Comparison of ENCODE assay signal across 14 mouse cellular contexts in genomic region chr10:96214946-96215345, GRCm38 (mm10).
DNase-seq lines count a peak whose midpoint lies in the region; TF ChIP-seq lines count a peak whose summit lies in the region.
"Had no signal": no experiment of that assay in that cellular context is flagged by ENCODE, and none has a peak within 500 bp of the region (broad histone marks: within the 10 kb centered on the region; RNA-seq: fewer than 3 reads in every experiment).

No protein-coding gene starts in this region.

- H3K27ac ChIP-seq in spleen, adult 2 months (ENCODE audit: insufficient read depth, low read length): peak overlapping the region; percentile 75
- H3K27ac ChIP-seq: embryonic facial prominence, embryonic 15.5 days; midbrain, embryonic 12.5 days had no signal

- no peaks in the 10 kb centered on the region for H3K27me3 ChIP-seq in spleen, adult 2 months (ENCODE audit: control insufficient read depth, insufficient read depth, low read length)
- H3K27me3 ChIP-seq: embryonic facial prominence, embryonic 15.5 days; midbrain, embryonic 12.5 days had no signal

- TF ChIP-seq CTCF in spleen, adult 2 months (IDR thresholded peaks at IDR 0.05; ENCODE audit: extremely low read depth, insufficient read depth, insufficient read length, insufficient replicate concordance): no peak

- peak; percentile 27 to 34 for DNase-seq in spleen, adult 2 months (ENCODE audit: low read depth in 1 of 2, low spot score in 2 of 2)
- DNase-seq in spleen, adult 12 weeks (ENCODE audit: low spot score): no peak
- peak; percentile 94 to 96 for DNase-seq in cerebellum, adult 18-20 months
- DNase-seq in layer of hippocampus, adult 8-10 months (ENCODE audit: low spot score in 2 of 2): peak; percentile 16 to 25
- peak; percentile 61 for DNase-seq in thymus, postnatal 4 days
- DNase-seq in kidney, adult 9 months: no peak
- no peak for DNase-seq in embryo, embryonic 9.5 days (ENCODE audit: extremely low spot score)
- DNase-seq: heart, postnatal 4 days; kidney, postnatal 10 days; lung, embryonic 14.5 days; right cerebral cortex, postnatal 4 days had no signal

- WGBS in spleen, adult 2 months: 39% methylated on average over 6 of the region's 6 CpGs

- H3K36me3 ChIP-seq in spleen, adult 2 months (ENCODE audit: control insufficient read depth, insufficient read depth, low read length): no peaks in the 10 kb centered on the region
- H3K36me3 ChIP-seq: embryonic facial prominence, embryonic 15.5 days; G1E; midbrain, embryonic 12.5 days had no signal

- H3K4me3 ChIP-seq in spleen, adult 2 months (ENCODE audit: extremely low read depth, insufficient read depth, insufficient read length): no peak overlapping the region
- H3K4me3 ChIP-seq: embryonic facial prominence, embryonic 15.5 days; midbrain, embryonic 12.5 days had no signal

- H3K4me1 ChIP-seq in spleen, adult 2 months (ENCODE audit: control insufficient read depth, insufficient read depth, insufficient read length): peaks cover 7% of the 10 kb centered on the region

- TF ChIP-seq POLR2A in spleen, adult 2 months (IDR thresholded peaks at IDR 0.05; ENCODE audit: low read depth, low read length): no peak

Comparison
In these comparisons a context has a peak if more than half of its experiments do, and no peak if none do; other contexts are left out.
1. DNase-seq: peak in spleen, adult 2 months (2 of 2), cerebellum, adult 18-20 months (2 of 2), layer of hippocampus, adult 8-10 months (2 of 2) and thymus, postnatal 4 days (single experiment); none in spleen, adult 12 weeks (single experiment), kidney, adult 9 months (single experiment) and embryo, embryonic 9.5 days (single experiment).